Mouse (Mus musculus) v-Abl transformed pro-B cells (cell line): ENCODE measurements around the gene Ppp1r27.

Source experiments
- in situ Hi-C, 2 experiments: fragments of 400-800 bp; cut with MboI; formaldehyde crosslinking; loops; one replicate each; pipeline ENCODE4 v1.15.1; 2025; ENCODE audit not compliant: unreplicated experiment in 2 of 2

Ppp1r27 gene

GRCm38 (mm10) chr11:120549986-120550809 lies 734 bp downstream of the Ppp1r27 start:
- in situ Hi-C loops, result no loop called here

- in situ Hi-C loops, result no loop called here
Measured at GRCm38 (mm10) chr11:120549168-120549945, 1.6 kb downstream of the Ppp1r27 start, which contains the start of gene Mcrip1. Mcrip1 (minus strand) TSS chr11:120549727.

GRCm38 (mm10) chr11:120548786-120549167 lies 2.2 kb downstream of the Ppp1r27 start:
- in situ Hi-C loops, result no loop called here

- in situ Hi-C loops, result no loop called here
Measured at GRCm38 (mm10) chr11:120548214-120548613, 2.7 kb downstream of the Ppp1r27 start.

GRCm38 (mm10) chr11:120547469-120547868 lies 3.5 kb downstream of the Ppp1r27 start:
- in situ Hi-C loops, result no loop called here

- in situ Hi-C loops, result no loop called here
Measured at GRCm38 (mm10) chr11:120545964-120546363, 5.0 kb downstream of the Ppp1r27 start.

- in situ Hi-C loops, result no loop called here
Measured at GRCm38 (mm10) chr11:120542376-120542775, 8.6 kb downstream of the Ppp1r27 start.

GRCm38 (mm10) chr11:120541907-120542306 lies 9.0 kb downstream of the Ppp1r27 start:
- in situ Hi-C loops, result no loop called here

GRCm38 (mm10) chr11:120539285-120540014 lies 11.5 kb downstream of the Ppp1r27 start:
- in situ Hi-C loops, result no loop called here

GRCm38 (mm10) chr11:120538955-120539284 lies 12.0 kb downstream of the Ppp1r27 start:
- in situ Hi-C loops, result no loop called here

GRCm38 (mm10) chr11:120538485-120538884 lies 12.4 kb downstream of the Ppp1r27 start:
- in situ Hi-C loops, result no loop called here

- in situ Hi-C loops, result no loop called here
Measured at GRCm38 (mm10) chr11:120535804-120536203, 15.1 kb downstream of the Ppp1r27 start.

- in situ Hi-C loops, result no loop called here
Measured at GRCm38 (mm10) chr11:120535145-120535544, 15.8 kb downstream of the Ppp1r27 start.

- in situ Hi-C loops, result no loop called here
Measured at GRCm38 (mm10) chr11:120534093-120534492, 16.8 kb downstream of the Ppp1r27 start.

- in situ Hi-C loops, result no loop called here
Measured at GRCm38 (mm10) chr11:120531646-120532045, 19.3 kb downstream of the Ppp1r27 start.

GRCm38 (mm10) chr11:120530085-120530964 lies 20.6 kb downstream of the Ppp1r27 start, which contains the start of gene Gcgr:
Gcgr (plus strand) TSS chr11:120530699.
- in situ Hi-C loops, result no loop called here

GRCm38 (mm10) chr11:120528903-120529302 lies 22.0 kb downstream of the Ppp1r27 start:
- in situ Hi-C loops, result no loop called here

- in situ Hi-C loops, result no loop called here
Measured at GRCm38 (mm10) chr11:120527690-120528354, 23.1 kb downstream of the Ppp1r27 start.

GRCm38 (mm10) chr11:120525959-120526358 lies 25.0 kb downstream of the Ppp1r27 start:
- in situ Hi-C loops, result no loop called here

- in situ Hi-C loops, result no loop called here
Measured at GRCm38 (mm10) chr11:120522581-120522980, 28.4 kb downstream of the Ppp1r27 start.
